Mouse (Mus musculus) midbrain, postnatal 0 days (tissue): Measurements from ENCODE around the gene Chrdl2. TPM values are rescaled to one million over a fixed set of nuclear protein-coding genes. Genes with fewer than 3 reads are reported as not detected.

Experiments used
- ATAC-seq: fragments of 200-750 bp; cut with Nextera tagmentation; 2 replicates; pipeline ENCODE4 v1.8.0; 2017; ENCODE audit warnings: moderate number of reproducible peaks, mild to moderate bottlenecking, moderate TSS enrichment, moderate library complexity; ENCODE audit not compliant: low FRiP score
- DNase-seq: peaks from one replicate; pipeline ENCODE4 v3.0.0-alpha.2; 2015; ENCODE audit warnings: low spot score
- H3K27ac ChIP-seq: fragments of 300-500 bp; sonication (generic); 2 replicates; pipeline ENCODE4 v1.5.1; 2014; ENCODE audit warnings: low read depth, mild to moderate bottlenecking, low read length, mixed read lengths
- H3K27me3 ChIP-seq: fragments of 300-500 bp; sonication (generic); 2 replicates; pipeline ENCODE4 v1.6.1; 2014; ENCODE audit warnings: low read length, control low read depth, mixed read lengths; ENCODE audit not compliant: insufficient read depth
- H3K36me3 ChIP-seq: fragments of 300-500 bp; sonication (generic); 2 replicates; pipeline ENCODE4 v1.6.1; 2014; ENCODE audit warnings: low read length, control low read depth, mixed read lengths; ENCODE audit not compliant: insufficient read depth
- H3K4me1 ChIP-seq: fragments of 300-500 bp; sonication (generic); 2 replicates; pipeline ENCODE4 v1.6.1; 2014; ENCODE audit warnings: mild to moderate bottlenecking, control low read depth, antibody characterized with exemption, low read length, mixed read lengths; ENCODE audit not compliant: insufficient read depth
- H3K4me2 ChIP-seq: fragments of 300-500 bp; sonication (generic); 2 replicates; pipeline ENCODE4 v1.6.1; 2014; ENCODE audit warnings: low read depth, mild to moderate bottlenecking, low read length, mixed read lengths; ENCODE audit not compliant: poor library complexity, severe bottlenecking
- H3K4me3 ChIP-seq: fragments of 300-500 bp; sonication (generic); 2 replicates; pipeline ENCODE4 v1.5.1; 2014; ENCODE audit warnings: low read depth, mild to moderate bottlenecking, low read length, moderate library complexity
- H3K9ac ChIP-seq: fragments of 300-500 bp; sonication (generic); replicated peaks from 2 replicates; pipeline ENCODE4 v1.6.1; 2014; ENCODE audit warnings: mild to moderate bottlenecking, low read length, moderate library complexity, mixed read lengths; ENCODE audit not compliant: poor library complexity, severe bottlenecking
- H3K9me3 ChIP-seq: fragments of 300-500 bp; sonication (generic); 2 replicates; pipeline ENCODE4 v1.6.1; 2016; ENCODE audit warnings: low read length, control low read depth
- CTCF ChIP-seq: IDR thresholded peaks from 2 replicates; pipeline ENCODE4 v1.5.1; 2016; ENCODE audit warnings: antibody characterized with exemption, mild to moderate bottlenecking
- WGBS: fragments of 180-500 bp; shearing (Covaris S2); extraction: QIAGEN DNeasy Blood & Tissue Kit; methylation state at CpG from one replicate; pipeline ENCODE4 v1.1.7; 2014; 5-methylcytosine and 5-hydroxymethylcytosine counted together
- polyA plus RNA-seq: library from polyadenylated mRNA; unstranded; fragments of >200 nt; fragmentation: Nextera tagmentation; extraction: Ambion mirVana; gene quantifications from 2 replicates; pipeline ENCODE4 v1.2.1, GENCODE M21; 2015
- total RNA-seq: library from RNA; depleted of rRNA; stranded (reverse); fragments of >200 nt; gene quantifications from 2 replicates; pipeline ENCODE4 v1.2.3, GENCODE M21; 2014

The Chrdl2 gene
- total and polyA plus RNA-seq, 2 experiments from 2014 or later = 0.23 to 1.7 TPM

DNA sequence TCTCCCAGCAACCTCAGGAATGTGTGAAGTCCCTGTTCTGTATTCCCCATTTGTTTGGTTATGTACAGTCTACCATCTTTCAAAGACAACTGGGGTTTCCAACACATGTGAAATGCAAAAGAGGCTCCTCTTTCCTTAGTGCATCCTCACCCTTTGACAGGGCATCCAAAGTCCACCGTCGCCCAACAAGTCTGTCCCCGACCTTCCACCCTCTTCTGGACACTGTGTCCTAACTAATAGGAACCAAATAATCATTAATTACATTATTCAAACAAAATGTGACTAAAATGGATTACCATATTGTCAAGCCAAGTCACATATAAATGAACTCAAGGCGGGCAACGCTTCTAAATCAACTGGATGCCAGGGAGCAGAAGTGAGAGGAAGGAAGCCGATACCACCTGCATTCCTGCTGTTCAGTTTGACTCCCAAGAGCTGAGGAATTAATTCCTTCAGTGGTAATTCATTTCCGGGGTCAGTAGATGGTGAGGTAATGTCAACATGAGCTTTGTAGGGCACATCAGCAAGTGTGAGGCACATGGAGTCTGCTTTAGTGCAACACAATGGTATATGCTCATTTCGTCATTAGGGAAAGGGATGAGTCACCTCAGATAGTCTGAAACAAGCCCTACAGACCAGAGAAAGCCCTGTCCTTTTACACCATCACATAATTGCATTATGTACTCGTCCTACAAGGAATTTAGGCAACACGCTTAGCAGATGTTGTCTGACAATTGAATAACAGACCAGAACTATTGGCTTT is 31.6 kb upstream of the Chrdl2 start:
- no peak for ATAC-seq
- no peaks in the 10 kb centered on the region for H3K36me3 ChIP-seq
- no peak overlapping the region for H3K27ac ChIP-seq
- 79% methylated on average over 10 of the region's 10 CpGs for WGBS
- no peak for TF ChIP-seq CTCF
- H3K9me3 ChIP-seq = no peaks in the 10 kb centered on the region
- no peak overlapping the region for H3K4me2 ChIP-seq
- no peaks in the 10 kb centered on the region for H3K27me3 ChIP-seq
- peaks cover 6% of the 10 kb centered on the region; the same call in 1 of the 2 replicates for H3K4me1 ChIP-seq
- no peak for DNase-seq
- H3K9ac ChIP-seq = no peak overlapping the region
- no peak overlapping the region for H3K4me3 ChIP-seq

- DNase-seq (no peak), ATAC-seq (no peak)
- Histone ChIP-seq H3K4me1 (peaks cover 6% of the 10 kb centered on the region; the same call in 1 of the 2 replicates), H3K36me3 (no peaks in the 10 kb centered on the region), H3K9me3 (no peaks in the 10 kb centered on the region), H3K9ac (no peak overlapping the region), H3K4me3 (no peak overlapping the region), H3K27me3 (no peaks in the 10 kb centered on the region), H3K4me2 (no peak overlapping the region), H3K27ac (no peak overlapping the region)
- no peak for TF ChIP-seq CTCF
- WGBS = 93% methylated on average over 5 of the region's 5 CpGs
Measured at GRCm38 (mm10) chr7:99975819-99976575, 30.0 kb upstream of the Chrdl2 start.

DNA sequence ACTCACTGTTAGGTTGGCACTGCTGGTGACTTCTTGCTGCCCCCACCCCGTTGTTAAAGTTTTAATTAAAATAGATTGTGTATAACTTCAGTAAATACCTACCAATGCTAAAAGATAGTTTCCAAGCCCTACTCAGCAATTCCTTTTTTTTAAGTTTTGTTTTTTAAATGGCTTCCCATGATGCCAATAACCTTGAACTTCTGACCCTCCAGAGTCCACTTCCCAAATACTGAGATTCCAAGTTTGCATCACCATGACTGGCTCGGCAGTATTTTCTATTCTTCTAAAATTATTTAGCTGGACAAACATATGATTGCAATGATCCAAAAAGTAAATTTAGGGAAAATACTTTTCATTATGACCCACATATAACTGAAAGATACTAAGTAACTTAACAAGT is 27.9 kb upstream of the Chrdl2 start:
- no peak overlapping the region for H3K9ac ChIP-seq
- no peak for TF ChIP-seq CTCF
- no peak overlapping the region for H3K4me3 ChIP-seq
- no peaks in the 10 kb centered on the region for H3K27me3 ChIP-seq
- H3K4me2 ChIP-seq = no peak overlapping the region
- H3K36me3 ChIP-seq = no peaks in the 10 kb centered on the region
- peaks cover 6% of the 10 kb centered on the region; the same call in 1 of the 2 replicates for H3K4me1 ChIP-seq
- DNase-seq = no peak
- no peak overlapping the region for H3K27ac ChIP-seq
- H3K9me3 ChIP-seq = no peaks in the 10 kb centered on the region
- whole genome bisulfite sequencing = 92% methylated on average over 2 of the region's 2 CpGs
- no peak for ATAC-seq

GRCm38 (mm10) chr7:99979081-99979480 is 26.9 kb upstream of the Chrdl2 start:
- H3K4me2 ChIP-seq = peak overlapping the region; percentile 63
- H3K9ac ChIP-seq = peak overlapping the region; percentile 50; the same call in 1 of the 2 replicates
- H3K27me3 ChIP-seq = no peaks in the 10 kb centered on the region
- no peak for TF ChIP-seq CTCF
- DNase-seq (no peak), ATAC-seq (no peak)
- no peaks in the 10 kb centered on the region for H3K36me3 ChIP-seq
- WGBS = 4% methylated on average over 6 of the region's 6 CpGs
- peaks cover 6% of the 10 kb centered on the region; the same call in 1 of the 2 replicates for H3K4me1 ChIP-seq
- H3K4me3 ChIP-seq = peak overlapping the region; percentile 71
- no peak overlapping the region for H3K27ac ChIP-seq
- no peaks in the 10 kb centered on the region for H3K9me3 ChIP-seq

DNA sequence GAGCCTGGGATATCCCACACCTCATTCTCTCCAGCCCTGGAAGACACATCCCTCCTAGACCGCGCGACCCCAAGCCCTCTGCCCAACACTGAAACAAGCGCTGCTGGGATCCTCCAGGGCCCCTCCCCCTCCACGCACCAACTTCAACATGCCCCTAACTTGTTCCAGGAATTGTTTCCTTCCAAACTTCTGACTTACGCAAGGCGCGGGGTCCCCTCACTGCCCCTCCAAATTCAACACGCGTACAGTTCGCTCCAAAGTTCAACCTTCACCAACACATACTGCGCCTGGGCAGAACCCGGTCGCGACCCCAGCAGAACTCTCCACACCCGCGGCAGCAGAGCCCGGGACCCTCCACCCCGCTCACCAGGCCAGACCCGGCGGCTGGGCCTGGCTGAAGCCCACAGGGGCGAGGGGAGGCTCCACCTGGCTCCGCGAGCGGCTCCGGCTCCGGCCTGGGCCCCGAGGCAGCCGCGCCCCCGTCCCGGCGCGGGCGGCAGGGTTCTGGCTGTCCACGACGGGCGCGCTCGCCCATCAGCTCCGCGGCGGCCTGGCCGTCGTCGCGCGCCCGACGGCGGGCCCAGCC is 26.3 kb upstream of the Chrdl2 start:
- H3K27ac ChIP-seq = peak overlapping the region; percentile 91
- no peaks in the 10 kb centered on the region for H3K27me3 ChIP-seq
- H3K4me3 ChIP-seq = peak overlapping the region; percentile 71
- DNase-seq (peak; percentile 30), ATAC-seq (peak; percentile 60)
- H3K9me3 ChIP-seq = no peaks in the 10 kb centered on the region
- H3K4me2 ChIP-seq = peak overlapping the region; percentile 63
- no peak for TF ChIP-seq CTCF
- H3K9ac ChIP-seq = peak overlapping the region; percentile 94
- H3K36me3 ChIP-seq = no peaks in the 10 kb centered on the region
- WGBS = 3% methylated on average over 41 of the region's 51 CpGs
- H3K4me1 ChIP-seq = peaks cover 6% of the 10 kb centered on the region; the same call in 1 of the 2 replicates
